Mouse (Mus musculus) granulocyte monocyte progenitor cell, adult 5-6 weeks (primary cell): ENCODE results near the gene Foxf2. TPM values are rescaled to one million over a fixed set of nuclear protein-coding genes. Genes with fewer than 3 reads are reported as not detected.

Source experiments
- ATAC-seq: replicated peaks from 2 replicates; pipeline ENCODE4 v1.8.0; 2016; ENCODE audit warnings: mild to moderate bottlenecking, moderate TSS enrichment, inconsistent platforms; ENCODE audit not compliant: poor library complexity, severe bottlenecking
- total RNA-seq, 2 experiments: library from RNA; stranded (forward) in 1 of 2; stranded (reverse) in 1 of 2; fragments of 200-712, 200-1000 nt in 1 of 2; fragments of >200 nt in 1 of 2; fragmentation: Nextera tagmentation in 1 of 2; gene quantifications; 2 replicates each; pipeline ENCODE4 v1.2.3; 2014 to 2017

The Foxf2 gene
- total RNA-seq, 2 experiments from 2014 or later, result not detected

GRCm38 (mm10) chr13:31667919-31668524, 42.4 kb downstream of the Foxf2 start:
- no peak for ATAC-seq

- no peak for ATAC-seq
These were observed 46.5 kb downstream of the Foxf2 start for GRCm38 (mm10) chr13:31672093-31672492.

Other genes with a start within 250 kb of the Foxf2 start
- gene Foxq1, start 69.7 kb upstream of the Foxf2 start, total RNA-seq (2014; fragmentation: Nextera tagmentation), result not detected in 2 replicates
- not detected in 2 replicates for gene Foxq1, start 69.7 kb upstream of the Foxf2 start, total RNA-seq (2017)
- not detected in 2 replicates for gene A530084C06Rik, start 66.5 kb upstream of the Foxf2 start, total RNA-seq (2014; fragmentation: Nextera tagmentation)
- 0.39 TPM in 1 of 2 replicates, not detected in the other for gene A530084C06Rik, start 66.5 kb upstream of the Foxf2 start, total RNA-seq (2017)
- gene Foxc1, start 180.8 kb downstream of the Foxf2 start, total RNA-seq (2014; fragmentation: Nextera tagmentation), result not detected in 2 replicates
- not detected in 2 replicates for gene Foxc1, start 180.8 kb downstream of the Foxf2 start, total RNA-seq (2017)